Mouse (Mus musculus): Measurements from ENCODE around the gene Prkg1.

DNA sequence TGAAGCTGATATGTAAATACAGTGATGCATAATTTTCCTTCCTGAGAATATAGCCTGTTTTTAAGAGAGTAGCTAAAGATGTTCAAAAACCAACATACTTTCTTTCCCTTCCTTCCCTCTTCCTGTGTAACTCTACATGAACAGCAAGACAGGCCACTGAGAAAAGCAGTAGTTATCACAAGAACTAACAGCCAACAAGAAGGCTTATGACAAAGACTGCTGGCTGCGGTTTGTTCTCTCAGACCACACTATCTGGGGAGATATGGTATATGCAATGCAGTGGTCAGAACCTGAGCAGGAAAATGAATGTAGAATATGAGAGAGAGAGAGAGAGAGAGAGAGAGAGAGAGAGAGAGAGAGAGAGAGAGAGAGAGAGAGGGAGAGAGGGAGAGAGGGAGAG lies 15.4 kb upstream of the Prkg1 start:
- no peak for TF ChIP-seq CHD2 (IDR thresholded peaks at IDR 0.05; ENCODE audit: low read depth, low read length)
- TF ChIP-seq MAFK (IDR thresholded peaks at IDR 0.05; ENCODE audit: insufficient read depth, low read depth, low read length) = no peak
- TF ChIP-seq ZC3H11A (IDR thresholded peaks at IDR 0.05; ENCODE audit: borderline replicate concordance, low read depth, low read length) = no peak
- TF ChIP-seq HCFC1 (IDR thresholded peaks at IDR 0.05; ENCODE audit: borderline replicate concordance, insufficient read depth, low read length) = no peak

Measured in ES-E14 (cell line).